Mouse (Mus musculus): ENCODE results near the gene Alkbh7.

- TF ChIP-seq POLR2A (IDR thresholded peaks at IDR 0.05; ENCODE audit: low read depth, low read length) (no peak), CTCF (conservative IDR thresholded peaks at IDR 0.05; ENCODE audit: insufficient read depth, insufficient read length, low read depth, low read length) (no peak)
Measured at GRCm38 (mm10) chr17:56999414-56999813, 2.3 kb downstream of the Alkbh7 start.
